Mouse (Mus musculus) CD4-positive, CD25-positive, alpha-beta regulatory T cell, adult 4 months (primary cell): ENCODE results near the gene Crisp4. TPM values are rescaled to one million over a fixed set of nuclear protein-coding genes. Genes with fewer than 3 reads are reported as not detected.

Source experiments
- ATAC-seq: one replicate; pipeline ENCODE4 v1.8.0; 2017
- polyA plus RNA-seq, 2 experiments: library from polyadenylated mRNA; unstranded; fragments of 100-300 nt; shearing (Covaris generic); gene quantifications; one replicate each; pipeline ENCODE4 v1.2.1; 2017

The Crisp4 gene
- not detected for polyA plus RNA-seq

DNA sequence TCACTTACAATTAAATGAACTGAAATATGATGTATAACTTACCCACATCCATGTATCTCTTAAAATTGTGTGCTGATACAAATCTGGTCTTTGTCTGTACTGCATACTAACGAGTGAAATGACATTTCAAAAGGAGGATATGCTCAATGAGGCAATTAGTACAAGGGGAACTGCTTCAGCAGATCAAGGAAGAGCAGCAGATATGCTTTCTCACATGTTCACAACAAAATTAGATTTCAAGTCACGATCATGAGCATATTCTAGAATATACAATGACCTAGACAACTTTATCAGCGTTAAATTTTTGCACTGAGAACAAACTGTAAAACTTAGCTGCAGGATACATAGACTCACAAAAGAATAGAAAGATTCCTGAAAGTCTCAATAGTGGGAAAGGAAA is at the start of gene Crisp4:
Gene Crisp4 (minus strand): TSS at position 101 of the 400 bp plus-strand sequence.
- no peak for ATAC-seq

DNA sequence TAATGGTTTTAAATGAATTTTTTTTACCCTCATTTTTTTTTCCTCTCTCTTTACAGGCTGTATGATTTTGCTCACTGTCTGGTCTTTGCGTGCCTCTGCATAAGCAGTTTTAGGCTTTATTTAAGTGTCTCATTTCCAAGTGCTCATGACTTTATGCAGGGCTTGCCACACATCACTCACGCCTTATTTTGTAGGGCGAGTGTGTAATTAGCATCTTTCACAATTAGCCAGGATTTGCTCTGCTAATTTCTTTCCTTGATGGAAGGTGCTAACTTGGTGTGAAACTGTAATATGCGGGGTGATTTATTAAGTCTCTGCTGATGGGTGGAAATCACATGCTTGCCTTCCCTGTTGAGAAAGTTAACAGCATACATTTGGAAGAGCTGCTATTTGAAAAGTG is 46.0 kb upstream of the Crisp4 start:
- ATAC-seq, result no peak

DNA sequence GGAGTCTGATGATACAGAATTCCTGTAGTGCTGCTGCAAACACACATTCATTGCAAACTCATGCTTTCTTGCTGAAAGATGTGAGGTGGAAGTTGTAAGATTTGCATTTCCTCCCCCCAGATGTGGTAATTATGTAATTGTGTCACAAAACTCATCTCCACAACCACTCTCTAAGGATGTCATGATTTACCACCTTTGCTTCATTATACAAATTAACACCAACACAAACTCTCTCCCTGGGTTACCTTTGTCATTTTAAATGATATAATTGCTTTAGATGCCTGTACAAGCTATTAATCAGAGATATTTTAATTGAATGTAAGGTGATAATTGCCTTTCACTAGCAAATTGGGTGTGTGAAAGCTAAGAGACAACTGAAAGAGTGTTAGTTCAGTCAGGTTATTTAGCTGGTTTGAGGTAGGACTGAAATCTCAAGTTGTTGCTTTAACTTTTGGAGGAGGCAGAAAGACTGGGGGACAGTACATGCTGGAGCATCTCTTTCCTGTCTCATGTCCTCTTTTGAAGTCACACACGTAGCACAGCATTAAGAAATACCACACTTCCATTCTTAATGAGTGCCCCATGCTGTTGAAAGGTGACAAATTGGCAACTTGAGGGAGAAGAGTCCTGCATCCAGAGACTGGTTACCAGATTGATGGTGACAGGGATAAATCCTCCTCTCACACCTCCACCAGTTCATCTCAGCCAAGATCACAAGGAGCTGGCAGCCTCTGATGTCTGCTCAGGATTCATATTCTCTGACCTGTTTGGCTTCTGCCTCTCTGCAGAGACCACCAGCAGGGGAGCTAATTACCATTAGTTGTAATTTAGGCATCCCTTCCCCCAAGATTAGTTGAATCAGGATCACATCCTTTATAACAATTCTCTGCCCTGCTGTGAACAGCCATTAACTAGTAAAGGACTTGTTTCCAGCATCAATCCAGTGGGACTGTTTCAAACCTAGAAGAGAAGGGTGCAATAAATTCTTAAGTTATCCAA is 45.3 kb upstream of the Crisp4 start:
- ATAC-seq, result no peak

DNA sequence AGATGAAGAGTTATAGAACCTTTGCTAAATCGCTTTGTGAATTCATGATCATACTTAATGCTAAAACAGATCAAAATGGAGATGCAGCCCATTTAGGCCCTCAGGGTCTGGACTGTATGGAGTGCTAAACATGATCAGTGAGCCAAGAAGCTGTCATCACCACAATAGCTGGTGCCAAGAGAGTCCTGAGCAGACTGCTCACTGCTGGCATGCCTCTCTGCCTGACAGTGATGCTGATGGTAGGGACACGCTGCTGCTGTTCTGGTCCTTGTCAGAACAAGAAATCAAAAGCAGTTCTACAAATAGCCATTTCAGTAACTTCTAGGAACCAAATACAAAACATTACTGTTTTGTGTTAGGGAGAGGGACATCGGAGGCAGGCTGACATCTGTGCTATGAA is 35.5 kb upstream of the Crisp4 start:
- ATAC-seq, result no peak

DNA sequence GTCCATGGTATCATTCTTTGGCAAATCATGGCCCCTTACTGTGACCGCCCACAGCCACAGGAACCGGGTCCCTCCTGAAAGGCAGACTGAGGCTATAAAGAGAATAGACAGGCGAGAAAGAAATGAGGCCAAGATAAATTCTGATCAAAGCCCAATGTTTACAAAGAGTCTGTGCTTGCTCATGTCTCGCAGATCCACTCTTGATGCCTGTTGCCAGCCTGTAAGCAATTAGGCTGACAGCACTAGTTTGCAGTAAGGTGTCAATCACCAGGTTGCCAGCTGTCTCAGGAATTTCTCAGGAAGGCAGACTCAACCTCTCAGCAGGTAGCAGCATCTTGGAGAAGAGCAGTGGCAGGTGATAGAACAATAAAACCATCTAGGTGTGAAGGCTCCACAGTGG is 24.9 kb upstream of the Crisp4 start:
- no peak for ATAC-seq

DNA sequence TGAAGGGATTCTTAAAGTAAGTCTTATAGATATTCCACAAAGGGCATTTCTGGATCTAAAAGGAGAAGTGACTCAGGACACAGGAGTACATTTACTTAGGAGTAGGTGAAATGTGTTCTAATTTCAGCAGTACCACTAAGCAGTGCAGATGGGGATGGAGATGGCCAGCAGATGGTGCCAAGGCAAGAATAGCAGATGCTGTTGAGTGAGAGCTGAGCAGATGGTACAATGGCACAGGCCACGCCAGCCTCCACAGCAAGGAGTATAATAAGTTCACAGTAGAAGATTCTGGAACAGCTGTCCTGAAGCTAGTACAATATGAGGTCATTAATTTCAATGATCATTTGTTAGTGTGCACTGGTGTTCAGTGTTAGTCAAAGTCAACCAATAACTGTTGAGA is 22.6 kb upstream of the Crisp4 start:
- no peak for ATAC-seq

DNA sequence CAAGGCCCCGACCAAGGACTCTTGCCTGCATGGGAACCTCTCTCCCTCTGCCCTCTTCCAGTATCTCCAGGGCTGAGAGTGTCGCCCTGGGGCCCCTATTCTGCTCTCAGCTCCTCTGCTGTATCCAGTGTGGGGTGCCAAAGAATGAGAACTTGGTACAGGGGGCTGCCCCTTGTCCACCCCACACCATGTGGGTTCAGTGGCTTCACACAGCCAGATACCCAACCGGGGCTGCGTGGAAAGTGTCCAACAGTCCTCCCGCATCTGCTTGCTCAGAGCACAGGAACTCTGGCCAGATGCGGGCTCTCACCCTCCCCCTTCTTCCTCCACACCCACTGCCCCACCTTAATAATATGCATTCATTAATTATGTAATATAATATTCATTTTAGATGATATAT is 13.4 kb upstream of the Crisp4 start:
- ATAC-seq, result no peak

DNA sequence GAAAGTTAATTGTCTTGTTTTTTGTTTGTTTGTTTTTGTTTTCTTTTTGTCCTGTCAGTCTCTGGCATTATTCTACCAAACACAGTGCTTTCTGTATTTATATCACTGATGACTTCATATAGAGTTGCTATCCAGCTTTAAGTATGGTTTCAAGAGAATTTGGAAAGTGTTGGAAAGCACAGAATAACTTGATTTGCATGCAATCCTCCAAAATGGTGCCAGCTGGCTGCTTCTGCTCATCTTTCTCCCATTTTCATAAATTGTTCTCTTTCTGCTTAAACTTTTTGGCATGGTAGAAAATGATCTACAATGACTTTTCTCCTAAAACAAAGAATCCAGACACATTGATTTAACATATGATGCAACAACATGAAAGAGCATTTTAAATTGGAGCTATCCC is 2.5 kb upstream of the Crisp4 start:
- no peak for ATAC-seq

DNA sequence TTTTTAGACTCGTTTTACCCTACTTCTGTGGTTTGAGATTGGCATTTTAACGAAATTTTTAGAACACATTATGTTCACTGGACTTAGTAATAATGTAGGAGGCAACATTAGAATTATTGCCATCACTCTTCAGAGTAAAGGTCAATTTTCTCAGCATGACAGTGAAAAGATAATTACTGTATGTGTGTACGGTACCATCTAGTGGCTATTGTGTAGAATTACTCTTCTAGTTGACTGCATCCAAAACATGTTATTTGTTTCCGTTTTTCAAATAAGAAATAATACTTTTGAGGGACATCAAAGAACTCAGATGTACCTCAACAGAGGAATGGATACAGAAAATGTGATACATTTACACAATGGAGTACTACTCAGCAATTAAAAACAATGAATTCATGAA is 14.0 kb downstream of the Crisp4 start:
- no peak for ATAC-seq

DNA sequence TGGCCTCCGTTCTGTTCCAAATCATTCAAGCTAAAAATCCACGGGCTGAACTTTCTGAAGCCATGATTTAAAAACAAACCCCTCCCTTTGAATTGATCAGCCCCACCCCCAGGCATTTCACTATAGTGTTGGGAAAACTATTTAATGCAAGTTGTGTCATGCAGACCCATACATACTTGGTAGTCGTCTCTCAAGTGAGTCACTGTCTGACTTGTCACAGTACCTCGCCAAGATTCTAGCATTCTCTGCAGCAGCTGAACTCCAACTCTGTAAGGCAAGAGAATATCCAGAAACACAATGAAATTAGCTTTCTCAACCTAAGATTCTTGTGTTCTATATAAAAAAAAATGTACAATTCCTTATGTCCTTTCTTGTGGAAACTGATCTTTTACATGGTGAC is 15.7 kb downstream of the Crisp4 start:
- no peak for ATAC-seq

DNA sequence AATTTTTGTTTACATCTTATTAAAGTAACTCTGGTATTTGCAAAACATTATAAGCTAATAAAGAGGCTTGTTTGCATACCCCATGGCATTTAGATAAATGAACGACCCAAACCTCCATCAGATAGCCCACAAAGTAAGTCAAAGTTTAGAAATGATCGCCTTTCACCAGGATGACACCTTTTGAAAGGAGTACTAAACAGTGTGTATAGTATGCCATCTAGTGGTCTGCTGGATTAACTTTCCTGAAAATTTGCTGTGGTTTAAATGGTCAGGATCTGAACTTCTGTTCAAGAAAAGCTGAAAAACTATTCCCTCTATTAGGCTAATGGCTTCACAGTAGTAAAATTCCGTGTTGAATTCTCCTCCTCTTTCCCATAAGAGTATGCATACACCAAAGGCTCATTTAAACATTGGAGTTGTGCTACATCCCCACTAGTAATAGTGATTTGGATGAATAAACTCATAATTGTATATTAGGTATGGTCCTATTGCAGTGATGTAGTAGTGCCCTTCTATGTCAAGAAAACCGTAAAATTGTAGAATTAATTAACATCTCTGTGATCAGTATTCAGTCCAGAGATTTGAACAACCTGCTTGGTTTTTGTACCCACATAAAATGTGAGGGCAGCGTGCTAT is 38.9 kb downstream of the Crisp4 start:
- ATAC-seq, result no peak

DNA sequence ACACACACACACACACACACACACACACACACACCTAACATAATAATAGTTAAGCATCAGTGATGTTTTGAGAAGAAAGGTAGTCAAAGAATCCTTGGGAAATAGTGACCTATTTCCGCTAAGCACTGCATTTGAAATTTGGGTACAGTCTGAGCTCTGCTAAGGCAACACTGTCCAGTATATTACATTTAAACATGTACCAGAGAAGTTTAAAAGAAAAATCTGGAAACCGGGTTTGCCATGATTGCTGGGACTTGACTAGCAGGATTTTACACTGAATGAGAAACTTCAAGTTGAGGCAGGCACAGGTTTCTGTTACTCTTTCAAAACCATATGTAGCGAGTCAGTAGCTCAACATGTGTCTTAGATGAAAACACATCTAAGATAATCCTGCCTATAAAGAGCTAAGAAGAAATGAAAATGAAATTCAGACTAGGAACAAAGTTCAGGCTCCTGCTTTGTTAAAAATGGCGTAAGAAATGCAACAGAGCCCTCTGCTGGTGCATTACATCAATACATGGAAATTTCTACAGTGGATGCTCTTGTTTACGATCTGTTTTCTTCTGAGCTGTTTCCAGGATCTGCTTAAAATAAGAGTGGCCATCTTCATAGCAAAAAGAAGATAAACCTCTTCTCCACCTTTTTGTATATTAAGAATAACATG is 39.7 kb downstream of the Crisp4 start:
- no peak for ATAC-seq

DNA sequence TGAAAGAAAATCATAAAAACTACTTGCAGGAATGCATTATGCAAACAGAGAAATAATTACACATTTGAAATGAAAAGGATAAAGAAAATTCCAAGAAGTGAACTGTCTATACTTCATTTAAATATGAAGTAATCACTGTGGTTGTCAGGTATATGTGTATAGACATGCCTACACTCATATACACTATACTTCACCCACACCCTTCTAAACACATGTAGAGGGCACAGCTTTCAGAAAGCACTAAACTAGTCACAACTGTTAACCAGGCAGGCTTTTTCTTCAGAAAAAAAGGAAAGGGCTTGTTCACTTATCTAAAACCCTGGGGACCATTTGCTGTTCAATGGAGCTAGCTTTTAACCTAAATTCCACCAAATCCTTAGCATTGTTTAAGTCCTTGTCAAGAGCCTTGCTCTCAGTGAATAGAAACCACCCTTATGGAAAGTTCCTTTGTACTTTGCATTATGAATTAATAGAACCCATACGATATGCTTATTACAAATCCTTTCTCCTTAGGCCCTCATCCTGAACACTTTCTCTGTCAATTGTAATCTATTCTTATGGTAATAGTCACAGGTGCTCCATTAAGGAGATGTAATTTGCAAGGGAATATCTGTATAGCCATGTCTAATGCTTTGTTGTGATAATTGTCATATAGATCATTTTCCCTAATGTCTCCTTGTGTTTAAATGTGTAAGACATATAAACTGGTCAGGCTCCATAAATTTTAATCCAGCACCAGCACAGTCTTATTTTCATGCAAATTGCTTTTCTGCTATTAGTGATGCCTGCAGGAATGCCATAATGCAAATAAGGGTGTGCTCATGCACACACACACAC is 40.5 kb downstream of the Crisp4 start:
- ATAC-seq, result no peak

Other genes with a start within 250 kb of the Crisp4 start
- not detected for gene Defb18, start 91.5 kb upstream of the Crisp4 start, polyA plus RNA-seq
- gene Defb41, start 119.2 kb upstream of the Crisp4 start, polyA plus RNA-seq, result not detected